Mouse (Mus musculus) hindbrain, embryonic 12.5 days (tissue): ENCODE measurements at regions not wholly inside any gene's neighbourhood (a gene's known extent, or its start where the extent isn't known, plus 50 kb on each side); places are given as distances from the start of the nearest gene placed in this dataset.

ENCODE experiments used
- ATAC-seq: fragments of 200-750 bp; cut with Nextera tagmentation; 2 replicates; pipeline ENCODE4 v1.8.0; 2017; ENCODE audit warnings: moderate TSS enrichment; ENCODE audit not compliant: low FRiP score
- H3K27ac ChIP-seq: fragments of 300-500 bp; sonication (generic); 2 replicates; pipeline ENCODE4 v1.5.1; 2016; ENCODE audit warnings: mild to moderate bottlenecking
- H3K27me3 ChIP-seq: fragments of 300-500 bp; sonication (generic); 2 replicates; pipeline ENCODE4 v1.6.1; 2016; ENCODE audit warnings: mild to moderate bottlenecking
- H3K36me3 ChIP-seq: fragments of 300-500 bp; sonication (generic); 2 replicates; pipeline ENCODE4 v1.6.1; 2016; ENCODE audit warnings: mild to moderate bottlenecking
- H3K4me1 ChIP-seq: fragments of 300-500 bp; sonication (generic); 2 replicates; pipeline ENCODE4 v1.6.1; 2016
- H3K4me2 ChIP-seq: fragments of 300-500 bp; sonication (generic); replicated peaks from 2 replicates; pipeline ENCODE4 v1.6.1; 2016; ENCODE audit warnings: mild to moderate bottlenecking
- H3K4me3 ChIP-seq: fragments of 300-500 bp; sonication (generic); 2 replicates; pipeline ENCODE4 v1.5.1; 2016; ENCODE audit warnings: mild to moderate bottlenecking
- H3K9ac ChIP-seq: fragments of 300-500 bp; sonication (generic); 2 replicates; pipeline ENCODE4 v1.6.1; 2016; ENCODE audit warnings: mild to moderate bottlenecking, moderate library complexity
- H3K9me3 ChIP-seq: fragments of 300-500 bp; sonication (generic); replicated peaks from 2 replicates; pipeline ENCODE4 v1.6.1; 2016; ENCODE audit warnings: mild to moderate bottlenecking
- WGBS: fragments of 180-500 bp; shearing (Covaris S2); methylation state at CpG from one replicate; pipeline ENCODE4 v1.1.7; 2016; 5-methylcytosine and 5-hydroxymethylcytosine counted together

GRCm38 (mm10) chr2:48477336-48477735 lies 336.6 kb upstream of the Acvr2a start:
- no peak for ATAC-seq
- H3K4me2 ChIP-seq: no peak overlapping the region
- H3K4me3 ChIP-seq: no peak overlapping the region
- H3K9me3 ChIP-seq: no peaks in the 10 kb centered on the region
- peaks cover 13% of the 10 kb centered on the region for H3K4me1 ChIP-seq
- H3K9ac ChIP-seq: no peak overlapping the region
- H3K27ac ChIP-seq: no peak overlapping the region
- H3K27me3 ChIP-seq: no peaks in the 10 kb centered on the region
- H3K36me3 ChIP-seq: no peaks in the 10 kb centered on the region
- WGBS: 78% methylated on average over 2 of the region's 2 CpGs

DNA sequence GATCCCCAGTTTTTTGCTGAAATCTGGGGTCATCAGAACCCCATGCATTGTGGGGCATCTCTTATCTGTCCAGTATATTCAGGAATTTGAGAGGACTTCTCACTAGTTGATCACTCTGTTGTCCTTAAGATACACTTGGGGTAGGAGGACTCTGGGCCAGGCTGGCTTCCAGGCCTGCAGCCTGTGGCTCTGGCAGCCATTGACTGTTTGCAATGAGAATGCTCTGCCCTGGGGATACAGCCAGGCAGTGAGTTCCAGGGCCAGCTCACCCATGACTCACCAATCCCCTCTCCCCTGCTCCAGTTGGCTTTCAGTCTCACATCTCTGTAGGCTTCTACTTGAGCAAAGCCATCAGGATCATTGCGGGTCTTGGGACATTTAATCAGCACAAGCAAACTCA lies 334.3 kb upstream of the Acvr2a start:
- no peak for ATAC-seq
- H3K9me3 ChIP-seq: no peaks in the 10 kb centered on the region
- H3K4me1 ChIP-seq: peaks cover 13% of the 10 kb centered on the region
- H3K4me2 ChIP-seq: no peak overlapping the region
- H3K36me3 ChIP-seq: no peaks in the 10 kb centered on the region
- H3K27ac ChIP-seq: no peak overlapping the region
- H3K4me3 ChIP-seq: no peak overlapping the region
- H3K9ac ChIP-seq: no peak overlapping the region
- H3K27me3 ChIP-seq: no peaks in the 10 kb centered on the region
- WGBS: 100% methylated on average over 1 of the region's 1 CpGs

DNA sequence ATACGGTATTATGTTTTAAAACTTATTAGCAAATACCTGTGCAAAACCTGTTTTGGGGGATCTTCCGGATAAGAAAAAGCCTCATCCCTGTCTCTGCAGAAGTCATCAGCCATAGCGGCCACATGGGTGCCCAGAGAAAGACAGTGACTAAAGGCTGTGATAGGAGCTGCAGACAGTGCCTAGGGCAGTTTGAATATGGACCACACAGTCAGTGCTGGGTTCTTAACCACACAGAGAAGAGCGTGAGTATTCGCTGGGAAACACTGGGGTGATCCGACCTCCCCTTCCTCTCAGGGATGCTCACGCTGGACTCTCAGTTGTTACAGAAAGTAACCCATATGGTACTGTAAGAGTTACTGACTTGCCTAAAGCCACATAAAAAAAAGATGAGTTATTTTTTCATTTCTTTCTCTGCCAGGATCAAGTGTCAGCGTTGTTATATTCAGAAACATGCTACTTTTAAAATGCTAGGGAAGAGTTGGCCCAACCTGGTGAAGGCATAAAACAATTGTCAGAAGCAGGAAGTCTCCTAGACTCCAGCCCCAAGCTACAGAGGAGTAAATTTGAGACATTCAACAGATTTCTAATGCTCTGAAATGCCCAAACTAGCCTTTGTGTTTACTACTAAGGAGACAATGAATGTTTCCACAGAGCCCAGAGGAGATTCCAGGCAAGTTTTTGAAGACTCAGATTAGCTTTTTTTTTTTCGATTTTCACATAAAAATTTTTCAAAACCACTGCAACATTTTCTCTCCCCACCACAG lies 333.3 kb upstream of the Acvr2a start:
- Histone ChIP-seq H3K4me3 (no peak overlapping the region), H3K27me3 (no peaks in the 10 kb centered on the region), H3K4me1 (peaks cover 13% of the 10 kb centered on the region), H3K36me3 (no peaks in the 10 kb centered on the region), H3K9ac (no peak overlapping the region), H3K9me3 (no peaks in the 10 kb centered on the region), H3K4me2 (no peak overlapping the region; the same call in 1 of the 2 replicates), H3K27ac (peak overlapping the region; percentile 66)
- peak; percentile 53 for ATAC-seq
- WGBS: 52% methylated on average over 9 of the region's 9 CpGs

GRCm38 (mm10) chr2:48481209-48481742 lies 332.6 kb upstream of the Acvr2a start:
- H3K27me3 ChIP-seq: no peaks in the 10 kb centered on the region
- 8% methylated on average over 12 of the region's 12 CpGs for WGBS
- no peak overlapping the region; the same call in 1 of the 2 replicates for H3K4me2 ChIP-seq
- no peak overlapping the region for H3K4me3 ChIP-seq
- peak; percentile 84 for ATAC-seq
- no peak overlapping the region for H3K9ac ChIP-seq
- H3K4me1 ChIP-seq: peaks cover 13% of the 10 kb centered on the region
- no peaks in the 10 kb centered on the region for H3K9me3 ChIP-seq
- no peaks in the 10 kb centered on the region for H3K36me3 ChIP-seq
- peak overlapping the region; percentile 66 for H3K27ac ChIP-seq

DNA sequence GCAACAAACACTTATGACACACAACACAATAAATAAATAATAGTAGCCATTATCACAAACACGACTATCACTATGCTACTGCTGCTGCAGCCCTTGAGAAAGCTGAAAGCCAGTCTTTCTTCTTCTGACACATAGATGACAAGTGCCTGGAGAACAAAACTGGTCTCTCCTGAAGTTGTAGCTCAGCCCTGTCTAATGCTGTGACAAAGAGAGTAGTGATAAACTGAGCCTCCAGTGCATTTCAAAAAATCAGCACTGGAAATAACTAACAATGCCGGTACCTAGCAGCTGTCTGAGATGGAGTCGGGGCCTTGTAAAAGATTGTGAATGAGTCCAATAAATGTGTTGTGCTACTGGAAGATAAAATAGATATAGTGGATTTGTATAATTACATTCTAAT lies 320.3 kb upstream of the Acvr2a start:
- no peak for ATAC-seq
- 84% methylated on average over 3 of the region's 3 CpGs for WGBS
- no peaks in the 10 kb centered on the region for H3K27me3 ChIP-seq
- no peak overlapping the region for H3K9ac ChIP-seq
- no peaks in the 10 kb centered on the region for H3K9me3 ChIP-seq
- no peak overlapping the region for H3K4me3 ChIP-seq
- H3K4me2 ChIP-seq: no peak overlapping the region
- H3K4me1 ChIP-seq: no peaks in the 10 kb centered on the region
- H3K27ac ChIP-seq: no peak overlapping the region
- H3K36me3 ChIP-seq: no peaks in the 10 kb centered on the region

- H3K27ac ChIP-seq: no peak overlapping the region
- no peaks in the 10 kb centered on the region for H3K9me3 ChIP-seq
- 40% methylated on average over 2 of the region's 2 CpGs for WGBS
- no peak for ATAC-seq
- no peak overlapping the region for H3K4me3 ChIP-seq
- no peaks in the 10 kb centered on the region for H3K36me3 ChIP-seq
- H3K9ac ChIP-seq: no peak overlapping the region
- H3K4me1 ChIP-seq: no peaks in the 10 kb centered on the region
- no peak overlapping the region for H3K4me2 ChIP-seq
- no peaks in the 10 kb centered on the region for H3K27me3 ChIP-seq
These were observed 319.8 kb upstream of the Acvr2a start for GRCm38 (mm10) chr2:48494065-48494464.

- H3K4me3 ChIP-seq: no peak overlapping the region
- no peaks in the 10 kb centered on the region for H3K36me3 ChIP-seq
- H3K27me3 ChIP-seq: no peaks in the 10 kb centered on the region
- no peak overlapping the region for H3K9ac ChIP-seq
- H3K9me3 ChIP-seq: no peaks in the 10 kb centered on the region
- H3K4me2 ChIP-seq: no peak overlapping the region
- H3K4me1 ChIP-seq: no peaks in the 10 kb centered on the region
- no peak for ATAC-seq
- H3K27ac ChIP-seq: no peak overlapping the region
- WGBS: 85% methylated on average over 3 of the region's 3 CpGs
These were observed 319.3 kb upstream of the Acvr2a start for GRCm38 (mm10) chr2:48494632-48495031.

- no peaks in the 10 kb centered on the region for H3K9me3 ChIP-seq
- H3K4me2 ChIP-seq: no peak overlapping the region
- H3K27ac ChIP-seq: no peak overlapping the region
- WGBS: 95% methylated on average over 5 of the region's 5 CpGs
- no peak for ATAC-seq
- H3K36me3 ChIP-seq: no peaks in the 10 kb centered on the region
- no peak overlapping the region for H3K4me3 ChIP-seq
- no peaks in the 10 kb centered on the region for H3K4me1 ChIP-seq
- H3K9ac ChIP-seq: no peak overlapping the region
- no peaks in the 10 kb centered on the region for H3K27me3 ChIP-seq
These were observed 315.7 kb upstream of the Acvr2a start for GRCm38 (mm10) chr2:48498047-48498723.

DNA sequence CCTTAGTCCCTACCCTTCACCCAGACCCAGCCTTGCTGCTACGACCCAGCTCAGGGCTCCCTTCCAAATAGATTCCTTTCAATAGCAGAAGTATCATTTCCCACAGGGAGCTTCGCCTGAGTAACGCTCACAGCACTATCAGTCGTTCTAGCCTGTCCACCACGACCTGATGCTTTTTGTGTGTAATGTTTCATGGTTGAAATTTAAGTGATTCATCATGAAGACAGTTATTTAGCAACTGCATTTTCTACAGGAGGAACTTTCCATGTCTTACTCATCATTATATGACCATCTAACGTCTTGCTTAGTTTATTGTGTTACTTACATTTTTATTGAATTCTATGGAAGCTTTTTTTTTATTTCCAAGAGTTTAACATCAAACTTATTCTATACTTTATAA lies 314.5 kb upstream of the Acvr2a start:
- no peaks in the 10 kb centered on the region for H3K36me3 ChIP-seq
- no peak for ATAC-seq
- no peaks in the 10 kb centered on the region for H3K4me1 ChIP-seq
- H3K9me3 ChIP-seq: no peaks in the 10 kb centered on the region
- H3K27ac ChIP-seq: no peak overlapping the region
- no peaks in the 10 kb centered on the region for H3K27me3 ChIP-seq
- no peak overlapping the region for H3K4me3 ChIP-seq
- H3K9ac ChIP-seq: no peak overlapping the region
- H3K4me2 ChIP-seq: no peak overlapping the region
- 82% methylated on average over 6 of the region's 6 CpGs for WGBS

- Histone ChIP-seq H3K9ac (no peak overlapping the region), H3K9me3 (no peaks in the 10 kb centered on the region), H3K36me3 (no peaks in the 10 kb centered on the region), H3K4me2 (no peak overlapping the region), H3K4me3 (no peak overlapping the region), H3K27me3 (no peaks in the 10 kb centered on the region), H3K4me1 (no peaks in the 10 kb centered on the region), H3K27ac (no peak overlapping the region)
- no peak for ATAC-seq
- WGBS: 87% methylated on average over 2 of the region's 2 CpGs
These were observed 312.5 kb upstream of the Acvr2a start for GRCm38 (mm10) chr2:48501387-48501786.

GRCm38 (mm10) chr2:48513848-48514247 lies 300.1 kb upstream of the Acvr2a start:
- Histone ChIP-seq H3K4me3 (no peak overlapping the region), H3K9me3 (no peaks in the 10 kb centered on the region), H3K4me1 (no peaks in the 10 kb centered on the region), H3K4me2 (no peak overlapping the region), H3K27ac (no peak overlapping the region), H3K9ac (no peak overlapping the region), H3K27me3 (no peaks in the 10 kb centered on the region), H3K36me3 (no peaks in the 10 kb centered on the region)
- no peak for ATAC-seq

GRCm38 (mm10) chr2:48519838-48520404 lies 294.0 kb upstream of the Acvr2a start:
- WGBS: 72% methylated on average over 5 of the region's 5 CpGs
- no peak overlapping the region for H3K27ac ChIP-seq
- ATAC-seq: no peak
- H3K27me3 ChIP-seq: no peaks in the 10 kb centered on the region
- no peaks in the 10 kb centered on the region for H3K9me3 ChIP-seq
- no peaks in the 10 kb centered on the region for H3K4me1 ChIP-seq
- no peak overlapping the region for H3K4me3 ChIP-seq
- H3K36me3 ChIP-seq: no peaks in the 10 kb centered on the region
- H3K4me2 ChIP-seq: no peak overlapping the region
- no peak overlapping the region for H3K9ac ChIP-seq
